Mouse (Mus musculus): ENCODE measurements around the gene Chst15.

Chst15 gene

GRCm38 (mm10) chr7:132317036-132317541 lies at the start of gene Chst15:
Chst15 (minus strand) TSS chr7:132317228.
- peak; percentile 43 to 48 for DNase-seq (ENCODE audit: low spot score in 2 of 2)

- no peak for DNase-seq (ENCODE audit: low spot score in 2 of 2)
Measured at GRCm38 (mm10) chr7:132365703-132366384, 48.8 kb upstream of the Chst15 start.

- no peak for DNase-seq (ENCODE audit: low spot score in 2 of 2)
Measured at GRCm38 (mm10) chr7:132365111-132365510, 48.1 kb upstream of the Chst15 start.

- no peak for DNase-seq (ENCODE audit: low spot score in 2 of 2)
Measured at GRCm38 (mm10) chr7:132364506-132364905, 47.5 kb upstream of the Chst15 start.

GRCm38 (mm10) chr7:132360336-132360735 lies 43.3 kb upstream of the Chst15 start:
- no peak for DNase-seq (ENCODE audit: low spot score in 2 of 2)

GRCm38 (mm10) chr7:132358709-132359108 lies 41.7 kb upstream of the Chst15 start:
- no peak for DNase-seq (ENCODE audit: low spot score in 2 of 2)

GRCm38 (mm10) chr7:132358250-132358649 lies 41.2 kb upstream of the Chst15 start:
- no peak for DNase-seq (ENCODE audit: low spot score in 2 of 2)

GRCm38 (mm10) chr7:132357841-132358237 lies 40.8 kb upstream of the Chst15 start:
- no peak for DNase-seq (ENCODE audit: low spot score in 2 of 2)

- no peak for DNase-seq (ENCODE audit: low spot score in 2 of 2)
Measured at GRCm38 (mm10) chr7:132356881-132357840, 40.1 kb upstream of the Chst15 start.

- no peak for DNase-seq (ENCODE audit: low spot score in 2 of 2)
Measured at GRCm38 (mm10) chr7:132356185-132356584, 39.2 kb upstream of the Chst15 start.

GRCm38 (mm10) chr7:132355767-132356166 lies 38.7 kb upstream of the Chst15 start:
- DNase-seq (ENCODE audit: low spot score in 2 of 2), result no peak

GRCm38 (mm10) chr7:132349075-132349572 lies 32.1 kb upstream of the Chst15 start:
- DNase-seq (ENCODE audit: low spot score in 2 of 2), result no peak

GRCm38 (mm10) chr7:132347273-132348045 lies 30.4 kb upstream of the Chst15 start:
- DNase-seq (ENCODE audit: low spot score in 2 of 2), result no peak

GRCm38 (mm10) chr7:132345526-132346070 lies 28.6 kb upstream of the Chst15 start:
- DNase-seq (ENCODE audit: low spot score in 2 of 2), result no peak

- DNase-seq (ENCODE audit: low spot score in 2 of 2), result no peak
Measured at GRCm38 (mm10) chr7:132344606-132345005, 27.6 kb upstream of the Chst15 start.

- no peak for DNase-seq (ENCODE audit: low spot score in 2 of 2)
Measured at GRCm38 (mm10) chr7:132343900-132344299, 26.9 kb upstream of the Chst15 start.

GRCm38 (mm10) chr7:132343146-132343545 lies 26.1 kb upstream of the Chst15 start:
- DNase-seq (ENCODE audit: low spot score in 2 of 2), result no peak

- DNase-seq (ENCODE audit: low spot score in 2 of 2), result no peak
Measured at GRCm38 (mm10) chr7:132339041-132339839, 22.2 kb upstream of the Chst15 start.

GRCm38 (mm10) chr7:132338350-132338749 lies 21.3 kb upstream of the Chst15 start:
- no peak for DNase-seq (ENCODE audit: low spot score in 2 of 2)

- DNase-seq (ENCODE audit: low spot score in 2 of 2), result no peak
Measured at GRCm38 (mm10) chr7:132337268-132337917, 20.4 kb upstream of the Chst15 start.

All from frontal cortex, postnatal 14 days (tissue).